Mouse (Mus musculus): ENCODE results near the gene Map7d2.
"Not testable (repeated sequence)": the region's sequence is repeated elsewhere in the genome, so short reads cannot be mapped to it uniquely, and the experiment has no call there.

DNA sequence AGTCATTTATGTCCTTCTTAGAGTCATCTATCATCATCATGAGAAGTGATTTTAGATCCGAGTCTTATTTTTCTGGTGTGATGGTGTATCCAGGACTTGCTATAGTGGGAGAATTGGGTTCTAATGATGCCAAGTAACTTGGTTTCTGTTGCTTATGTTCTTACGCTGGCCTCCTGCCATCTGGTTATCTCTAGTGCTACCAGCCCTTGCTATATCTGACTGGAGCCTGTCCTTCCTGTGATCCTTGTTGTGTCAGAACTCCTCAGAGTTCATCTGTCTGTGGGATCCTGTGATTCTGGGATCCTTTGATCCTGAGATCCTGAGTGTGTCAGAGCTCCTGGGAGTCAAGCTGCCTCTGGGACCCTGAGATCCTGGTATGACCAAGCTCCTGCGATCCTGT lies 16.1 kb downstream of the Map7d2 start:
- TF ChIP-seq CTCF (IDR thresholded peaks at IDR 0.05; ENCODE audit: extremely low read depth, insufficient read length, insufficient replicate concordance, low read depth, low read length); POLR2A (IDR thresholded peaks at IDR 0.05; ENCODE audit: low read depth, low read length): not testable (repeated sequence)

Data from small intestine, adult 2 months (tissue).